Mouse (Mus musculus): ENCODE measurements around the gene Abcf2. TPM values are rescaled to one million over a fixed set of nuclear protein-coding genes. Genes with fewer than 3 reads are reported as not detected.

The Abcf2 gene
- polyA plus RNA-seq, 1 experiment from 2014 or later: 78.0 TPM

DNA sequence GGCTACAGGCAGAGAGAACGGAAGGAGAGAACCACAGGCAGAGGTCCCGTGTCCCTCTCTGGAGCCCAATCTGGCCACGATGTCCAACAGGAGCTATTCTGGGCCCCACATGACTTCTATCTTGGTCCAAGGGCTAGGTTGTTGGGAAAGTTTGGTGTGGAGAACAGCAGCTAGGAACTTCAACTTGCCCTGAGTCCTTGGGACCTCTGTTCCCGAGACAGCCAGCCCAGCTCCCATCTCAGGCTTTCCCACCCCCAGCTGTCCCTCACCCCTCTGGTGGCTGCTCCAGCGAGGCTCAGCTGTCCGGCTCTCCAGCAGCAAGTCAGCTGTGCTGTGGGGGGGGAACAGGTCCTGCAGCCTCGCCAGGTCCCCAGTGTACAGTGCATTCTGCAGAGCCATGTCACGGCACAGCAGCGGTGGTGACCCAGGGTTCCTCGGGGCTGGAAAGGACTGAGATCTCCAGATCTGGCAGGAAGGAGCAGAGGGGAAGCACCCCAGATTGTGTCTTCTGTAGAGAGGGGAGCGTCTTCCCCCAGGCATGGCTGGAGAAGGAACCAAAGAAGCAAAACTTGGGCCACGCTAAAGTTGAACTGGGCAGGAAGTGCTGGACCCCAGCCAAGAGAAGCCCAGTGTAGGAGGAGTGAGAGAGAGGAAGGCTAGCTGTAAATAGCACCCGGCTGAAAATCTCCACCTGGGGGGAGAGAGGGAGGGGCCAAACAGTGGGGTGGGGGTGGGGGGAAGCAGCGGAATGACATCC, 36.7 kb downstream of the Abcf2 start, which contains the start of gene Asb10:
Asb10 (minus strand) TSS at position 592 of the 757 bp plus-strand sequence.
- no peaks in the 10 kb centered on the region for H3K27me3 ChIP-seq (ENCODE audit: control insufficient read depth, insufficient read depth, low read depth, low read length)
- no peak within 1 kb of the TSS for H3K9ac ChIP-seq (ENCODE audit: low read depth, low read length)
- no peak within 1 kb of the TSS for H3K4me3 ChIP-seq (ENCODE audit: low read depth, low read length)
- no peaks in the 10 kb centered on the region for H3K4me1 ChIP-seq (ENCODE audit: control insufficient read depth, insufficient read depth, low read length)
- H3K36me3 ChIP-seq (ENCODE audit: control insufficient read depth, insufficient read depth, low read length): no peaks in the 10 kb centered on the region
- no peak for ATAC-seq
- 53% methylated on average over 14 of the region's 14 CpGs for WGBS
- H3K27ac ChIP-seq (ENCODE audit: low read length): no peak within 1 kb of the TSS
- H3K9me3 ChIP-seq (replicated peaks; ENCODE audit: control insufficient read depth, low read length, poor library complexity, severe bottlenecking): no peaks in the 10 kb centered on the region
- H3K4me2 ChIP-seq (ENCODE audit: low read length): no peak within 1 kb of the TSS

GRCm38 (mm10) chr5:24539571-24540296, 37.5 kb downstream of the Abcf2 start:
- Histone ChIP-seq H3K4me2 (ENCODE audit: low read length) (no peak overlapping the region), H3K27ac (ENCODE audit: low read length) (no peak overlapping the region), H3K36me3 (ENCODE audit: control insufficient read depth, insufficient read depth, low read length) (no peaks in the 10 kb centered on the region), H3K4me3 (ENCODE audit: low read depth, low read length) (no peak overlapping the region), H3K27me3 (ENCODE audit: control insufficient read depth, insufficient read depth, low read depth, low read length) (no peaks in the 10 kb centered on the region), H3K4me1 (ENCODE audit: control insufficient read depth, insufficient read depth, low read length) (no peaks in the 10 kb centered on the region), H3K9me3 (replicated peaks; ENCODE audit: control insufficient read depth, low read length, poor library complexity, severe bottlenecking) (no peaks in the 10 kb centered on the region), H3K9ac (ENCODE audit: low read depth, low read length) (no peak overlapping the region)
- 82% methylated on average over 22 of the region's 22 CpGs for WGBS
- ATAC-seq: no peak

DNA sequence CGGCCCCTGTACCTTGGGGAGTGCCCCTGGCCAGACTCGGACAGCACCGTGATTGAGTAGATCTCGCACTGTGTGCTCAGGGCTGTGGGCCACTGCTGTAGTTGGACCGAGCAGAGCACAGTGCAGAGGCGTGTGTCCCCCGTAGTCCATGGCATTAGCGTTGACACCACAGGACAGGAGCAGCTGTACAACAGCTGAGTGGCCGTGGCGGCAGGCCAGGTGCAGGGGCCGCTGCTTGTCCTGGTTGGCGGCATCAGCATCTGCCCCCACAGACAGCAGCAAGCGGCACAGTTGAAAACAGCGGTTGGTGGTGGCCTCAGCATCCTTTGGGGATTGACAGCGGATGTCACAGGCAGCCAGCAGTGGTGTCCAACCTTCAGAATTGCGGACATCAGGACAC, 39.6 kb downstream of the Abcf2 start:
- Histone ChIP-seq H3K4me2 (ENCODE audit: low read length) (no peak overlapping the region), H3K4me3 (ENCODE audit: low read depth, low read length) (no peak overlapping the region), H3K4me1 (ENCODE audit: control insufficient read depth, insufficient read depth, low read length) (no peaks in the 10 kb centered on the region), H3K9ac (ENCODE audit: low read depth, low read length) (no peak overlapping the region), H3K36me3 (ENCODE audit: control insufficient read depth, insufficient read depth, low read length) (no peaks in the 10 kb centered on the region), H3K27me3 (ENCODE audit: control insufficient read depth, insufficient read depth, low read depth, low read length) (no peaks in the 10 kb centered on the region), H3K27ac (ENCODE audit: low read length) (no peak overlapping the region), H3K9me3 (replicated peaks; ENCODE audit: control insufficient read depth, low read length, poor library complexity, severe bottlenecking) (no peaks in the 10 kb centered on the region)
- ATAC-seq: no peak
- 68% methylated on average over 16 of the region's 16 CpGs for WGBS

DNA sequence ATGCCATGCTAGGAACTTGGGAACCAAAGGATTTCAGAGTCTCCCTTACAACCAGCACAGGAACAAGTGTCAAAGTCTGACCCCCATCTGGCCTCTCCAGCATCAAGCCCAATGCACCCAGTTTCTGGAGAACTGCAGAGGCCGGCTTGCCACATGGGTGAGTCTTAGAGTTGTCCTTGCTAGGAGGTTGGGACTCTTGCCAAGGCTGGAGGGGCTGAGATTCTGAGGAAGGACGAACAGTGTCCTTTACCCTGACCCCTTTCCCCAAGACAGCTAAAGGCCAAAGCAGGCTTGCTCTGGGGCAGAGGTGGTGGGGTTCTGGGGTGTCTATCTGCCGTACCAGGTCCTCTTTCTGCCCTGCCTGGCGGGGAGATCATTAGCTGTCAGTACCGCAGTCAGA, 40.8 kb downstream of the Abcf2 start:
- Histone ChIP-seq H3K36me3 (ENCODE audit: control insufficient read depth, insufficient read depth, low read length) (no peaks in the 10 kb centered on the region), H3K4me2 (ENCODE audit: low read length) (no peak overlapping the region), H3K9ac (ENCODE audit: low read depth, low read length) (no peak overlapping the region), H3K27me3 (ENCODE audit: control insufficient read depth, insufficient read depth, low read depth, low read length) (no peaks in the 10 kb centered on the region), H3K4me3 (ENCODE audit: low read depth, low read length) (no peak overlapping the region), H3K27ac (ENCODE audit: low read length) (no peak overlapping the region), H3K4me1 (ENCODE audit: control insufficient read depth, insufficient read depth, low read length) (no peaks in the 10 kb centered on the region), H3K9me3 (replicated peaks; ENCODE audit: control insufficient read depth, low read length, poor library complexity, severe bottlenecking) (no peaks in the 10 kb centered on the region)
- WGBS: 75% methylated on average over 5 of the region's 5 CpGs
- no peak for ATAC-seq

DNA sequence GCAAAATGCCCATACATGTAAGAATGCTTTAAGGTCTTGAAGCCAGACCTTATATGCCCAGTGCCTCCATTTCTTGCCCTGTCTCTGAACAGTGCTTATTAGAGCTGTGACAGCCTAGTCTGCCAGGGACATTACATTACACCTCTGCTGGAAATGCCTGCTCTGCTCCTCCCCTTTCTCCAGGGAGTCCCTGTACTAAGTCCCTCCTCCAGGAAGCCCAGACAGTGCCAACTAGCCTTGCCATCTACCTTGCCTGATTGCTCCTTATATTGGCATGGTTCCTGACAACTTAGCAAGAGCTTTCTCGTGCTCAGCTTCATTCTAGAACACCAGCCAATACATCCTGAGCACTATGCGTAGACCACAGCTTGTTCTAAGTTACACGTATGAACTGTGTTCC, 41.5 kb downstream of the Abcf2 start:
- 82% methylated on average over 3 of the region's 3 CpGs for WGBS
- no peaks in the 10 kb centered on the region for H3K9me3 ChIP-seq (replicated peaks; ENCODE audit: control insufficient read depth, low read length, poor library complexity, severe bottlenecking)
- no peak overlapping the region for H3K27ac ChIP-seq (ENCODE audit: low read length)
- H3K4me3 ChIP-seq (ENCODE audit: low read depth, low read length): no peak overlapping the region
- H3K4me2 ChIP-seq (ENCODE audit: low read length): no peak overlapping the region
- no peak overlapping the region for H3K9ac ChIP-seq (ENCODE audit: low read depth, low read length)
- H3K4me1 ChIP-seq (ENCODE audit: control insufficient read depth, insufficient read depth, low read length): no peaks in the 10 kb centered on the region
- H3K36me3 ChIP-seq (ENCODE audit: control insufficient read depth, insufficient read depth, low read length): no peaks in the 10 kb centered on the region
- ATAC-seq: no peak
- no peaks in the 10 kb centered on the region for H3K27me3 ChIP-seq (ENCODE audit: control insufficient read depth, insufficient read depth, low read depth, low read length)

DNA sequence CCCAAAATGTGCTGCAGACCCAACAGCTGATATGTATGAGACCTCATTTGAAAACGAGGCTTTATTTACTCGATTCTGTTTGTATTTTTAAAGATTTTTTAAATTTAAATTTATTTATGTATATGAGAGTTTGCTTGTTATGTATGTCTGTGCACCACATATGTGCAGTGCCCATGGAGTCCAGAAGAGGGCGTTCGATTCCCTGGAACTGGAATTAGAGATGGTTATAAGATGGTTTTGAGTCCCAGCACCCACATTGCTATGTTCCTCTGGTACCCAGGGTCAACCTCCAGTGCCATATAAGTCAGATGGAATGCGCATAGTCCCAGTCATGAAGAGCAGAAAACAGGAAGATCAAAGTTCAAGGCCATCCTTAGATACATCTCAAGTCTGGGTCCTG, 43.0 kb downstream of the Abcf2 start:
- H3K4me2 ChIP-seq (ENCODE audit: low read length): no peak overlapping the region
- no peaks in the 10 kb centered on the region for H3K36me3 ChIP-seq (ENCODE audit: control insufficient read depth, insufficient read depth, low read length)
- WGBS: 52% methylated on average over 5 of the region's 5 CpGs
- no peak for ATAC-seq
- H3K9ac ChIP-seq (ENCODE audit: low read depth, low read length): no peak overlapping the region
- H3K4me1 ChIP-seq (ENCODE audit: control insufficient read depth, insufficient read depth, low read length): no peaks in the 10 kb centered on the region; the same call in 1 of the 2 replicates
- no peaks in the 10 kb centered on the region for H3K9me3 ChIP-seq (replicated peaks; ENCODE audit: control insufficient read depth, low read length, poor library complexity, severe bottlenecking)
- no peak overlapping the region for H3K27ac ChIP-seq (ENCODE audit: low read length)
- peaks cover under 1% of the 10 kb centered on the region; the same call in 1 of the 2 replicates for H3K27me3 ChIP-seq (ENCODE audit: control insufficient read depth, insufficient read depth, low read depth, low read length)
- no peak overlapping the region for H3K4me3 ChIP-seq (ENCODE audit: low read depth, low read length)

DNA sequence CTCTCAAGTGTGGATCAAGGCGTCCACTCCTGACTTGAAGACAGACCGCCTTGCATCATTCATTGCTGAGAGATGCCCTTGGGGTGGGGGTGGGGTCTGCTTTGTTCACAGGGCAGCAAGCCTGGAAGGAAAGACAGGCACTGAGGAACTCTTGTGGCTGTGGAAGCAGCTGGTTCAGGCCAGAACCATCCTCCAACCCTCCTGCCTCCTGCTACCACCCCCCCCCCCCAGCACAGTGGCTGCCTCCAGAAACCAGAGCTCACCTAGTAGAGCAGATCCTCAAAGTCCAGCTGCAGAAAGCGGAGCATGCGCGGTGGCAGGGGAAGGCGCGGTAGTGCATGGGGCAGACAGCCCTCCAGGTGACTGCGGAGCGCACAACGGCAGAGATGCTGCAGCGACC, 43.9 kb downstream of the Abcf2 start:
- no peak overlapping the region for H3K27ac ChIP-seq (ENCODE audit: low read length)
- no peaks in the 10 kb centered on the region for H3K9me3 ChIP-seq (replicated peaks; ENCODE audit: control insufficient read depth, low read length, poor library complexity, severe bottlenecking)
- H3K4me2 ChIP-seq (ENCODE audit: low read length): no peak overlapping the region
- no peak overlapping the region for H3K4me3 ChIP-seq (ENCODE audit: low read depth, low read length)
- no peaks in the 10 kb centered on the region; the same call in 1 of the 2 replicates for H3K4me1 ChIP-seq (ENCODE audit: control insufficient read depth, insufficient read depth, low read length)
- 58% methylated on average over 11 of the region's 11 CpGs for WGBS
- no peak for ATAC-seq
- H3K36me3 ChIP-seq (ENCODE audit: control insufficient read depth, insufficient read depth, low read length): no peaks in the 10 kb centered on the region
- no peak overlapping the region for H3K9ac ChIP-seq (ENCODE audit: low read depth, low read length)
- H3K27me3 ChIP-seq (ENCODE audit: control insufficient read depth, insufficient read depth, low read depth, low read length): peaks cover 9% of the 10 kb centered on the region

DNA sequence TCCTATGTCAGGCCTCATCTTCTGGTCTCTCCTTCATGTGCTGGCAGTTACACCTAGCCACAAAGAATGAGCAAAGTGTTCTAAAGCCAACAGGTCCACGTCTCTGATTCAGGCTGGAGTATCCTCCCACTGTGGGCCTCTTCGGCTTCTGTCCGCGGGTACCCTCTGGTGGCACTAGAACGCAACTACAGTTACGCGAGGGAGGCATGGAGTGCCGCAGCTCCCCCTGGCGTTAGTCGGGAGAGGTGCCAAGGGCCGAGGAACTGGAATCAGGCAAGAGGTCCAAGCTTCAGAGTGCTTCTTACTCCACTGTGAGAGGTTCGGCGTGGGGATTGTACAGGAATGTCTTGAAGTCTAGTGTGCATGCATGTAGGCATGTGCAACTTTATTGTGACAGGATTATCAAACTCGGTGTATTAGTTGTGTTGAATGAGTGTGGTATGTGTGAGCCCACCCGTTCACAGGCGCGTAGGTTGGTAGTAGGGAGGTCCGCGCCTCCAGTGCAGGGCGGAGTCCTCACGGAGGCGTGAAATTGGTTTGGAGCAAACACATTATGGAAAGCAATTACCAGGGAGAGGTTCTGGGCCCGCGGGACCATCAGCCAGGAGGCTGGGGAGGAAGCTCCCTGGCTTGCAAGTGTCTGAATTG, 47.1 kb downstream of the Abcf2 start:
- H3K4me1 ChIP-seq (ENCODE audit: control insufficient read depth, insufficient read depth, low read length): peaks cover 10% of the 10 kb centered on the region
- peak; percentile 60 for ATAC-seq
- no peak overlapping the region for H3K9ac ChIP-seq (ENCODE audit: low read depth, low read length)
- peaks cover 23% of the 10 kb centered on the region for H3K27me3 ChIP-seq (ENCODE audit: control insufficient read depth, insufficient read depth, low read depth, low read length)
- no peak overlapping the region for H3K27ac ChIP-seq (ENCODE audit: low read length)
- H3K9me3 ChIP-seq (replicated peaks; ENCODE audit: control insufficient read depth, low read length, poor library complexity, severe bottlenecking): no peaks in the 10 kb centered on the region
- WGBS: 25% methylated on average over 24 of the region's 24 CpGs
- H3K4me3 ChIP-seq (ENCODE audit: low read depth, low read length): no peak overlapping the region
- H3K4me2 ChIP-seq (ENCODE audit: low read length): no peak overlapping the region
- H3K36me3 ChIP-seq (ENCODE audit: control insufficient read depth, insufficient read depth, low read length): no peaks in the 10 kb centered on the region

- Histone ChIP-seq H3K9ac (ENCODE audit: low read depth, low read length) (no peak overlapping the region), H3K36me3 (ENCODE audit: control insufficient read depth, insufficient read depth, low read length) (no peaks in the 10 kb centered on the region), H3K4me1 (ENCODE audit: control insufficient read depth, insufficient read depth, low read length) (peaks cover 10% of the 10 kb centered on the region), H3K27ac (ENCODE audit: low read length) (no peak overlapping the region), H3K4me2 (ENCODE audit: low read length) (no peak overlapping the region), H3K27me3 (ENCODE audit: control insufficient read depth, insufficient read depth, low read depth, low read length) (peaks cover 40% of the 10 kb centered on the region), H3K4me3 (ENCODE audit: low read depth, low read length) (no peak overlapping the region), H3K9me3 (replicated peaks; ENCODE audit: control insufficient read depth, low read length, poor library complexity, severe bottlenecking) (no peaks in the 10 kb centered on the region)
- no peak for ATAC-seq
- 17% methylated on average over 6 of the region's 6 CpGs for WGBS
Observed at GRCm38 (mm10) chr5:24527780-24528179, 49.5 kb downstream of the Abcf2 start.

Data from midbrain, embryonic 16.5 days (tissue).